Mouse (Mus musculus): ENCODE data around the gene Csrp3. TPM values are rescaled to one million over a fixed set of nuclear protein-coding genes. Genes with fewer than 3 reads are reported as not detected.

Csrp3 gene
- polyA plus RNA-seq, 1 experiment from 2014 or later: 0.85 TPM

DNA sequence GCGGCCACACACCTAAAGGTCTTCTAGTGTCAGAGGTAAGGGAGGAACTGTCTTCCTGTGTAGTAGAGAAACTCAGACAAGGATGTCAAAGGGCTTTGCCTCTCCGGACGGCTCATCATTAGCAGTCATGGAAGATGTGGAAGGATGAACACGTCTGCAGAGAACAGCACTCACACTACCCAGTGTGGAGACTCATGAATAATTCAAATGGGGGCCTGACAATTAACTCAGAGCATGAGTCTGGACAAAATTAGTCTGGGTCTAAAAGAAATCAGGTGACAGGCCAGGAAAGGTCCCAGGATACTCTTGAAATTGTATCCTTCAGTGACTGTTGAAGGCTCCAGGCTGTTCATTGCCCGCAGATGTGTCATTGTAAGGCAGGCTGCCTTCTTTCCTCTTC, 43.2 kb upstream of the Csrp3 start:
- no peak overlapping the region for H3K4me3 ChIP-seq (ENCODE audit: low read depth, low read length)
- WGBS (ENCODE audit: insufficient replicate concordance): 77% methylated on average over 5 of the region's 5 CpGs
- H3K9ac ChIP-seq (replicated peaks): no peak overlapping the region
- H3K27me3 ChIP-seq (ENCODE audit: insufficient read depth, low read length): no peaks in the 10 kb centered on the region; the same call in 1 of the 2 replicates
- TF ChIP-seq CTCF (IDR thresholded peaks at IDR 0.05; ENCODE audit: low read depth) (no peak), EP300 (IDR thresholded peaks at IDR 0.05; ENCODE audit: low read depth) (no peak)
- H3K4me1 ChIP-seq (ENCODE audit: insufficient read depth): no peaks in the 10 kb centered on the region
- H3K27ac ChIP-seq (ENCODE audit: low read depth): no peak overlapping the region
- no peaks in the 10 kb centered on the region for H3K36me3 ChIP-seq (replicated peaks; ENCODE audit: insufficient read depth, low read length)
- H3K4me2 ChIP-seq (ENCODE audit: low read depth, low read length): no peak overlapping the region
- DNase-seq (no peak), ATAC-seq (no peak)
- no peaks in the 10 kb centered on the region for H3K9me3 ChIP-seq (ENCODE audit: low read length)

DNA sequence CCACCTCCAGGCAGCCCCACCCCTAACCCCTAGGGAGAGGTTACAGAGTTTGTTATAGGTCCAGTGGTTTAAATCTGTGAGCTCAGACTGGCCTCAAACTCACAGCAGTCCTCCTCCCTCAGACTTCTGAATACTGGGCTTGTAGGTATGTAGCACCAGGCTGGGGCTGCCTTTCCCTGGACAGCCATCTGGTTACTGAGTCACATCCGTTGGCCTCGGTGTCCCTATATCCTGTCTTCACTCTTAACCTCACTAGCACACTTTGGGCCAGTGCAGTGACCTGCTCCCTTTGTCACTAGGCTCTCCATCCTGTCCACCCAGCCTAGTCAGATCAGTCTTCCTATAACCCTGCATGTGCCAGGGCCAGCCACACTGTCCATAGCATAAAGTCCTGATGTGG, 40.9 kb upstream of the Csrp3 start:
- H3K27ac ChIP-seq (ENCODE audit: low read depth): no peak overlapping the region
- no peak overlapping the region for H3K4me2 ChIP-seq (ENCODE audit: low read depth, low read length)
- no peaks in the 10 kb centered on the region for H3K36me3 ChIP-seq (replicated peaks; ENCODE audit: insufficient read depth, low read length)
- ATAC-seq: peak; percentile 49; the same call in 1 of the 2 replicates
- TF ChIP-seq EP300 (IDR thresholded peaks at IDR 0.05; ENCODE audit: low read depth): no peak
- no peak for TF ChIP-seq CTCF (IDR thresholded peaks at IDR 0.05; ENCODE audit: low read depth)
- H3K27me3 ChIP-seq (ENCODE audit: insufficient read depth, low read length): no peaks in the 10 kb centered on the region; the same call in 1 of the 2 replicates
- H3K9me3 ChIP-seq (ENCODE audit: low read length): no peaks in the 10 kb centered on the region
- no peak for DNase-seq
- no peaks in the 10 kb centered on the region for H3K4me1 ChIP-seq (ENCODE audit: insufficient read depth)
- H3K4me3 ChIP-seq (ENCODE audit: low read depth, low read length): no peak overlapping the region
- H3K9ac ChIP-seq (replicated peaks): no peak overlapping the region
- 61% methylated on average over 2 of the region's 2 CpGs for WGBS (ENCODE audit: insufficient replicate concordance)

DNA sequence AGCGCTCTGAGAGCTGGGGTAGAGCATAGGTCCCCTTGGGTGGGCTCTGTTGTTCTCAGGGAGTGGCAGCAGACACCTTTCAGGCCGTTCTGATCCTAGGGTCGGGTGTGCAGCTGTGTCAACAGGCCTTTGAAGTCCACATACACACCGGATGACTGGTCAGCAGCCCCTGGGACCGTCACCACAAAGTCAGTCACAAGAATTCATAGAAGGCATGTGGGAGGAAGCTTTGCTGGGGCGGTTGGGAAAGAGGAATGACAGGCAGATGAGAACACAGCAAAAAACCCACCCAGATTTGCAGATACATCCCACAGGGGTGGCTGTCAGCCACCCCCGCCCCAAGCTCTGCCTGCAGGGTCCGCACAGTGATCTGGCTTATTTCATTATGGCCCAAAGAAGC, 40.1 kb upstream of the Csrp3 start:
- WGBS (ENCODE audit: insufficient replicate concordance): 38% methylated on average over 8 of the region's 8 CpGs
- H3K36me3 ChIP-seq (replicated peaks; ENCODE audit: insufficient read depth, low read length): no peaks in the 10 kb centered on the region
- H3K9ac ChIP-seq (replicated peaks): no peak overlapping the region
- no peak overlapping the region for H3K27ac ChIP-seq (ENCODE audit: low read depth)
- DNase-seq (no peak), ATAC-seq (no peak)
- H3K4me2 ChIP-seq (ENCODE audit: low read depth, low read length): no peak overlapping the region
- no peaks in the 10 kb centered on the region; the same call in 1 of the 2 replicates for H3K27me3 ChIP-seq (ENCODE audit: insufficient read depth, low read length)
- H3K4me1 ChIP-seq (ENCODE audit: insufficient read depth): no peaks in the 10 kb centered on the region
- TF ChIP-seq CTCF (IDR thresholded peaks at IDR 0.05; ENCODE audit: low read depth) (no peak), EP300 (IDR thresholded peaks at IDR 0.05; ENCODE audit: low read depth) (no peak)
- no peaks in the 10 kb centered on the region for H3K9me3 ChIP-seq (ENCODE audit: low read length)
- no peak overlapping the region for H3K4me3 ChIP-seq (ENCODE audit: low read depth, low read length)

DNA sequence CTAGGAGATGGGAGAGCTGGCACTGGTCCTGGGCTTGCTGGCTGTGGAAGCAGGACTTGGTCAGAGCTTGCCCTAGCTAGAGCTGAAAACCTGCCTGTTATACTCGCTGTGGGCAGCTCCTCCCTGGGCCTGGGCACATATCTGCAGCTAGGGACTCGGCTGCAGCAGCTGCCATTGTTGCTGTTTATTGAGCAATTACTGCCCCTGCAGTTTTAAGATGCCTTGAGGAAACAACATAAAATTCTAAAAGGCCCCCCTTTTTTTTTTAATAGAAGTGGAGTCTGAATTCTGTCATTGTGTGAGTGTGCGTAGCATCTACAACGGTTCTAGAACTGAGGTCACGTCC, 36.4 kb upstream of the Csrp3 start:
- no peak overlapping the region for H3K27ac ChIP-seq (ENCODE audit: low read depth)
- no peak overlapping the region for H3K9ac ChIP-seq (replicated peaks)
- TF ChIP-seq EP300 (IDR thresholded peaks at IDR 0.05; ENCODE audit: low read depth): no peak
- no peak for TF ChIP-seq CTCF (IDR thresholded peaks at IDR 0.05; ENCODE audit: low read depth)
- H3K27me3 ChIP-seq (ENCODE audit: insufficient read depth, low read length): no peaks in the 10 kb centered on the region; the same call in 1 of the 2 replicates
- WGBS (ENCODE audit: insufficient replicate concordance): 56% methylated on average over 5 of the region's 5 CpGs
- H3K36me3 ChIP-seq (replicated peaks; ENCODE audit: insufficient read depth, low read length): 0 out of 2 replicates have a peak, but pooled peaks cover under 1% of the 10 kb centered on the region
- peaks cover 13% of the 10 kb centered on the region for H3K4me1 ChIP-seq (ENCODE audit: insufficient read depth)
- no peak overlapping the region for H3K4me2 ChIP-seq (ENCODE audit: low read depth, low read length)
- no peaks in the 10 kb centered on the region for H3K9me3 ChIP-seq (ENCODE audit: low read length)
- H3K4me3 ChIP-seq (ENCODE audit: low read depth, low read length): no peak overlapping the region
- DNase-seq: no peak
- no peak for ATAC-seq

DNA sequence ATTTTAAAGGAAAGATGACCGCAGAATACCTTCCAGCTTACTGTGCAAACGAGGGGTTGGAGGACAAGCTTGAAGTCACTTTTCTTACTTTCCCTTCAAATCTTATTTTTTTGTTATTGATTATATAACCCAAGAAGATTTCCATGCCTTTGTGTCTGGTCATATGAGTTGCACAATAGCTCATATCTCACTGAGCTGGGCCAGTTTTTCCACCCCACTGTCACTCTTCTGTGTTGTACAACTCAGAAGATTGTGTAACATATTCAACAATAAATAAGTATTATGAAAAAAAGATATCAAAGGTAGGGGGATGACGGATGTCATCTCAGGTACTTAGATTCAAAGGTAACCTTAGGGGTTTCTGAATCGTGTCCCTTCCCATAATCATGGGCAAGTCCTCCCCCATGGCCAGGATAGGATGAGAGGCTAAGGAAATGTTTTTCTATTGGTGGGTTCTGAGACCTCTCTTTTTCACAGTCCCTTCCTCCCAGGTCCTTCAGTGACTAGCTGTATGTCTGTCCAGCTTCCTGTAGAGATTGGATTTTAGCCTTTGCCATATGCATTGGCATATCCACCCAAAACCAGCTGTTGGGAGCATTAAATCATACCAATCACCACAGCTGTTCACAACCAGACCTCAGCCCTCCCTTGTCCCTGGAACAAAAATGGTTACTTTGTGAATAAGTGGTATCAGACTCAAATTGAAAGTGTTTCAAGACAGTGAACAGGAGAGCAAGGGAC, 35.9 kb upstream of the Csrp3 start:
- WGBS (ENCODE audit: insufficient replicate concordance): 76% methylated on average over 4 of the region's 4 CpGs
- Histone ChIP-seq H3K9ac (replicated peaks) (no peak overlapping the region), H3K4me1 (ENCODE audit: insufficient read depth) (peaks cover 13% of the 10 kb centered on the region), H3K9me3 (ENCODE audit: low read length) (no peaks in the 10 kb centered on the region), H3K4me2 (ENCODE audit: low read depth, low read length) (no peak overlapping the region), H3K27me3 (ENCODE audit: insufficient read depth, low read length) (no peaks in the 10 kb centered on the region; the same call in 1 of the 2 replicates), H3K27ac (ENCODE audit: low read depth) (no peak overlapping the region), H3K36me3 (replicated peaks; ENCODE audit: insufficient read depth, low read length) (peaks cover 3% of the 10 kb centered on the region; the same call in 1 of the 2 replicates), H3K4me3 (ENCODE audit: low read depth, low read length) (no peak overlapping the region)
- TF ChIP-seq CTCF (IDR thresholded peaks at IDR 0.05; ENCODE audit: low read depth): no peak
- TF ChIP-seq EP300 (IDR thresholded peaks at IDR 0.05; ENCODE audit: low read depth): no peak
- ATAC-seq: no peak
- no peak for DNase-seq

DNA sequence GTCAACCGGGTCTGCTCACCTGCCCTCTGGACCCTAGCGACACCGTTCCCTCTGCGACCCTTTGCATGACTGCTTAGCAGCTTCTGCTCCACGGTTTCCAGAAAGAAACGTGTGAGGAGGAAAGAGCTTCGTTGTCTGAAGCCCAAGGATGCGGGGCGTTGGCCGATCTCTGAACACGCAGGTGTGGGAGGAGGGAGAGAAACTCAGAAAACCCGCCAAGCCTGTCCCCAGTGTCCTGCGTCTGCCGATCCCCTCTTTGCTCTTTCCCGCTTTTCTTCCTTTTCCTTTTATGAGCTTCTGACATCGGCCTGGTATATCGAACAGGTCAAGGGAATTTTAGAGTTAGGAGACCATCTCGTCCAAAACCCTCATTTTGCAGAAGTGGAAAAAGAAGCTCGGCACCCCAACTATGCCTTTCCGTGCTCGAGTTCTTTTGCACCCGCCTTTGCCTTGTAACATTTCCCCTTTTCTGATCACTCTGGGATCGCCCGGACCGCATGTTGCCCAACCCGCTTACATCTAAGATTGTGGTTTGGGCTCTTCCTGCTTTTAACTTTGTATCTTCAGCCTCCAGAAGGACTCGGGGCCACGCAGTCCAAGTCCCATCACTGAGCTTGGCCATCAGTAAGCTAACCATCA, 34.3 kb upstream of the Csrp3 start:
- no peaks in the 10 kb centered on the region; the same call in 1 of the 2 replicates for H3K27me3 ChIP-seq (ENCODE audit: insufficient read depth, low read length)
- H3K4me1 ChIP-seq (ENCODE audit: insufficient read depth): peaks cover 21% of the 10 kb centered on the region
- H3K36me3 ChIP-seq (replicated peaks; ENCODE audit: insufficient read depth, low read length): peaks cover 17% of the 10 kb centered on the region
- WGBS (ENCODE audit: insufficient replicate concordance): 1% methylated on average over 28 of the region's 28 CpGs
- ATAC-seq (no peak), DNase-seq (peak; percentile 63)
- H3K27ac ChIP-seq (ENCODE audit: low read depth): peak overlapping the region; percentile 93
- H3K9ac ChIP-seq (replicated peaks): peak overlapping the region; percentile 97
- H3K4me3 ChIP-seq (ENCODE audit: low read depth, low read length): peak overlapping the region; percentile 97
- peak overlapping the region; percentile 98 for H3K4me2 ChIP-seq (ENCODE audit: low read depth, low read length)
- no peak for TF ChIP-seq EP300 (IDR thresholded peaks at IDR 0.05; ENCODE audit: low read depth)
- TF ChIP-seq CTCF (IDR thresholded peaks at IDR 0.05; ENCODE audit: low read depth): no peak
- no peaks in the 10 kb centered on the region for H3K9me3 ChIP-seq (ENCODE audit: low read length)
